Mouse (Mus musculus) cerebellum, adult 8-10 months (tissue): ENCODE data around the gene Gm20843.
"Not testable (repeated sequence)": the region's sequence is repeated elsewhere in the genome, so short reads cannot be mapped to it uniquely, and the experiment has no call there.

Source experiments
- DNase-seq: peaks from one replicate; pipeline ENCODE4 v3.0.0; 2022

The Gm20843 gene

DNA sequence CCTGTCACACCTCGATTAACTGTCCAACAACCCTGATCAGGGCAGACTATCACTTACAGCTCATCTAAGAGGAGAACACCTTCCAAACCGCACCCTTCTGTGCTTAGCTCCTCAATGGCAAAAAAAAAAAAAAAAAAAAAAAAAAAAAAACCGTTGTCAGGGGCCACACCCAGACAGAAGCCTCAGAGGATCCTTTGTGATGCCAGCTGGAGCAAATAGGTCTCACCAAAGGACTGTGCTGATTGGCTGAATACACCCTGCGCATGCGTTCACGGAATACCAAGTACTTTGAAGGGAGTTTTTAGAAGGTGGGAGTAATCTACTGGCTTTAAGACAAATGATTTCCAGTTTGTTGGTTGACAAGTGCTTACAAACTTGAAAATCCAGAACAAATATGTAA is at the start of gene Gm20843:
Gene Gm20843 (minus strand): TSS at position 101 of the 400 bp plus-strand sequence.
- DNase-seq: not testable (repeated sequence)
